Mouse (Mus musculus): ENCODE data around the gene Aida. TPM values are rescaled to one million over a fixed set of nuclear protein-coding genes. Genes with fewer than 3 reads are reported as not detected.

Gene Aida
- polyA plus RNA-seq, 1 experiment, result 46.5 TPM

GRCm38 (mm10) chr1:183275763-183276162 lies 20.6 kb upstream of the Aida start:
- TF ChIP-seq FOSL1 (IDR thresholded peaks at IDR 0.05; ENCODE audit: insufficient read depth, low read length, poor library complexity, severe bottlenecking), result no peak
- H3K4me3 ChIP-seq (ENCODE audit: insufficient read depth, poor library complexity, severe bottlenecking), result no peak overlapping the region
- no peaks in the 10 kb centered on the region for H3K27me3 ChIP-seq (ENCODE audit: control insufficient read depth, insufficient read depth, insufficient read length)
- no peaks in the 10 kb centered on the region for H3K79me3 ChIP-seq (ENCODE audit: low read depth)
- peaks cover 35% of the 10 kb centered on the region for H3K36me3 ChIP-seq (ENCODE audit: control insufficient read depth, insufficient read depth)
- no peaks in the 10 kb centered on the region for H3K79me2 ChIP-seq (ENCODE audit: control insufficient read depth, insufficient read depth)
- H3ac ChIP-seq (ENCODE audit: control insufficient read depth, insufficient read length, low read depth), result no peak overlapping the region

GRCm38 (mm10) chr1:183288351-183288750 lies 8.0 kb upstream of the Aida start:
- Histone ChIP-seq H3K79me3 (ENCODE audit: low read depth) (peaks cover 5% of the 10 kb centered on the region), H3K4me3 (ENCODE audit: insufficient read depth, poor library complexity, severe bottlenecking) (no peak overlapping the region), H3ac (ENCODE audit: control insufficient read depth, insufficient read length, low read depth) (no peak overlapping the region), H3K27me3 (ENCODE audit: control insufficient read depth, insufficient read depth, insufficient read length) (no peaks in the 10 kb centered on the region), H3K79me2 (ENCODE audit: control insufficient read depth, insufficient read depth) (peaks cover 10% of the 10 kb centered on the region), H3K36me3 (ENCODE audit: control insufficient read depth, insufficient read depth) (peaks cover 94% of the 10 kb centered on the region)
- TF ChIP-seq CTCF (IDR thresholded peaks at IDR 0.05; ENCODE audit: control insufficient read depth, insufficient read depth, insufficient read length) (no peak), CEBPB (IDR thresholded peaks at IDR 0.05; ENCODE audit: low read depth) (no peak), MYOD1 (IDR thresholded peaks at IDR 0.05; ENCODE audit: control insufficient read depth, insufficient read length, low read depth) (no peak), FOSL1 (IDR thresholded peaks at IDR 0.05; ENCODE audit: insufficient read depth, low read length, poor library complexity, severe bottlenecking) (no peak), USF1 (IDR thresholded peaks at IDR 0.05; ENCODE audit: low read depth) (no peak), MYOG (IDR thresholded peaks at IDR 0.05; ENCODE audit: control insufficient read depth, extremely low read depth, insufficient read length) (no peak), MAX (IDR thresholded peaks at IDR 0.05) (no peak)

GRCm38 (mm10) chr1:183289576-183289975 lies 6.8 kb upstream of the Aida start:
- peaks cover 88% of the 10 kb centered on the region for H3K36me3 ChIP-seq (ENCODE audit: control insufficient read depth, insufficient read depth)
- peaks cover 20% of the 10 kb centered on the region for H3K79me2 ChIP-seq (ENCODE audit: control insufficient read depth, insufficient read depth)
- H3ac ChIP-seq (ENCODE audit: control insufficient read depth, insufficient read length, low read depth), result no peak overlapping the region
- H3K79me3 ChIP-seq (ENCODE audit: low read depth), result peaks cover 12% of the 10 kb centered on the region
- TF ChIP-seq MAX (IDR thresholded peaks at IDR 0.05) (no peak), MYOD1 (IDR thresholded peaks at IDR 0.05; ENCODE audit: control insufficient read depth, insufficient read length, low read depth) (no peak), CTCF (IDR thresholded peaks at IDR 0.05; ENCODE audit: control insufficient read depth, insufficient read depth, insufficient read length) (no peak), USF1 (IDR thresholded peaks at IDR 0.05; ENCODE audit: low read depth) (no peak), FOSL1 (IDR thresholded peaks at IDR 0.05; ENCODE audit: insufficient read depth, low read length, poor library complexity, severe bottlenecking) (no peak), MYOG (IDR thresholded peaks at IDR 0.05; ENCODE audit: control insufficient read depth, extremely low read depth, insufficient read length) (no peak), CEBPB (IDR thresholded peaks at IDR 0.05; ENCODE audit: low read depth) (no peak)
- H3K4me3 ChIP-seq (ENCODE audit: insufficient read depth, poor library complexity, severe bottlenecking), result no peak overlapping the region
- H3K27me3 ChIP-seq (ENCODE audit: control insufficient read depth, insufficient read depth, insufficient read length), result no peaks in the 10 kb centered on the region

- Histone ChIP-seq H3K4me3 (ENCODE audit: insufficient read depth, poor library complexity, severe bottlenecking) (peak within 1 kb of the TSS; percentile 45), H3K79me2 (ENCODE audit: control insufficient read depth, insufficient read depth) (peaks cover 60% of the 10 kb centered on the region), H3ac (ENCODE audit: control insufficient read depth, insufficient read length, low read depth) (peak within 1 kb of the TSS; percentile 96), H3K36me3 (ENCODE audit: control insufficient read depth, insufficient read depth) (peaks cover 20% of the 10 kb centered on the region), H3K27me3 (ENCODE audit: control insufficient read depth, insufficient read depth, insufficient read length) (no peaks in the 10 kb centered on the region), H3K79me3 (ENCODE audit: low read depth) (peaks cover 30% of the 10 kb centered on the region)
- TF ChIP-seq MAX (IDR thresholded peaks at IDR 0.05) (peak; percentile 66), MYOG (IDR thresholded peaks at IDR 0.05; ENCODE audit: control insufficient read depth, extremely low read depth, insufficient read length) (no peak), MYOD1 (IDR thresholded peaks at IDR 0.05; ENCODE audit: control insufficient read depth, insufficient read length, low read depth) (no peak), FOSL1 (IDR thresholded peaks at IDR 0.05; ENCODE audit: insufficient read depth, low read length, poor library complexity, severe bottlenecking) (no peak), CEBPB (IDR thresholded peaks at IDR 0.05; ENCODE audit: low read depth) (no peak), CTCF (IDR thresholded peaks at IDR 0.05; ENCODE audit: control insufficient read depth, insufficient read depth, insufficient read length) (no peak), USF1 (IDR thresholded peaks at IDR 0.05; ENCODE audit: low read depth) (peak; percentile 98)
Measured at GRCm38 (mm10) chr1:183296877-183297383, 540 bp downstream of the Aida start, which contains the start of gene Brox. Gene Brox, minus strand, starts transcription at chr1:183297269.

- TF ChIP-seq MYOD1 (IDR thresholded peaks at IDR 0.05; ENCODE audit: control insufficient read depth, insufficient read length, low read depth) (no peak), MYOG (IDR thresholded peaks at IDR 0.05; ENCODE audit: control insufficient read depth, extremely low read depth, insufficient read length) (no peak), CTCF (IDR thresholded peaks at IDR 0.05; ENCODE audit: control insufficient read depth, insufficient read depth, insufficient read length) (no peak), MAX (IDR thresholded peaks at IDR 0.05) (no peak), USF1 (IDR thresholded peaks at IDR 0.05; ENCODE audit: low read depth) (no peak), CEBPB (IDR thresholded peaks at IDR 0.05; ENCODE audit: low read depth) (no peak), FOSL1 (IDR thresholded peaks at IDR 0.05; ENCODE audit: insufficient read depth, low read length, poor library complexity, severe bottlenecking) (no peak)
- peaks cover 15% of the 10 kb centered on the region for H3K36me3 ChIP-seq (ENCODE audit: control insufficient read depth, insufficient read depth)
- peaks cover 30% of the 10 kb centered on the region for H3K79me3 ChIP-seq (ENCODE audit: low read depth)
- peak overlapping the region; percentile 45 for H3K4me3 ChIP-seq (ENCODE audit: insufficient read depth, poor library complexity, severe bottlenecking)
- peak overlapping the region; percentile 90 for H3ac ChIP-seq (ENCODE audit: control insufficient read depth, insufficient read length, low read depth)
- H3K27me3 ChIP-seq (ENCODE audit: control insufficient read depth, insufficient read depth, insufficient read length), result no peaks in the 10 kb centered on the region
- H3K79me2 ChIP-seq (ENCODE audit: control insufficient read depth, insufficient read depth), result peaks cover 63% of the 10 kb centered on the region
Measured at GRCm38 (mm10) chr1:183297473-183297885, 1.1 kb downstream of the Aida start.
